15 mouse cellular contexts compared by ENCODE assay signal in the genomic region with DNA sequence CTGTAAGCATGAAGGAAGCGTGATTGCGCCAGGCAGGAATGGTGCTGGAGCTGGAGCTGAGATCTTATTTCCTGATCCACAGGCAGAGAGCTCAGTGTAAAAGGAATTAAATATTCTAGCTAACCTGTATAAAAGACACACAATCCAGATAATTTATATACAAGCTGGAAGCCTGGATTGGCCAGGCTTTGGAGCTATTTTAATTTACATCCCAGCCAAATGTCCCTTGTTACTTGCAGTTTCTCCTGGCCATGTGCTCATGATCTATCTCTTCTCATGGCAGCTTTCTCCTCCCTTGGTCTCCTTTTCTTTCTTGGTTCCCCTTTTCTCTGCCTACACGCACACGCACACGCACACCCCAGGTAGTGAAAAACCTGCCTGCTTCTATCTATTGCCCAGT.
"Had no signal": no experiment of that assay in that cellular context is flagged by ENCODE, and none has a peak within 500 bp of the region (broad histone marks: within the 10 kb centered on the region; RNA-seq: fewer than 3 reads in every experiment).

No protein-coding gene starts in this region.

- H3K4me1 ChIP-seq: lung, embryonic 15.5 days; neural tube, embryonic 12.5 days had no signal

- H3K27ac ChIP-seq: lung, embryonic 15.5 days; midbrain, embryonic 10.5 days; midbrain, embryonic 12.5 days; neural tube, embryonic 12.5 days; stomach, embryonic 15.5 days; stomach, postnatal 0 days had no signal

- H3K9me3 ChIP-seq: lung, embryonic 15.5 days; midbrain, embryonic 10.5 days; midbrain, embryonic 12.5 days; neural tube, embryonic 12.5 days; stomach, embryonic 15.5 days had no signal

- H3K4me3 ChIP-seq: lung, embryonic 15.5 days; midbrain, embryonic 10.5 days; midbrain, embryonic 12.5 days; neural tube, embryonic 12.5 days; stomach, embryonic 15.5 days had no signal

- ATAC-seq: lung, postnatal 0 days had no signal

- H3K36me3 ChIP-seq: lung, embryonic 15.5 days; midbrain, embryonic 10.5 days; midbrain, embryonic 12.5 days; neural tube, embryonic 12.5 days; stomach, embryonic 15.5 days had no signal

- H3K4me2 ChIP-seq: lung, embryonic 15.5 days; midbrain, embryonic 12.5 days; neural tube, embryonic 12.5 days; stomach, embryonic 15.5 days had no signal

- H3K27me3 ChIP-seq: lung, embryonic 15.5 days; midbrain, embryonic 12.5 days; neural tube, embryonic 12.5 days; stomach, embryonic 15.5 days had no signal

- H3K9ac ChIP-seq: lung, embryonic 15.5 days; midbrain, embryonic 12.5 days; neural tube, embryonic 12.5 days; stomach, embryonic 15.5 days had no signal

- DNase-seq: lung, adult 2 months; lung, postnatal 14 days; lung, postnatal 36 days; midbrain, embryonic 14.5 days; right cerebral cortex, postnatal 14 days; thymus, adult 2 months; thymus, postnatal 25 days; thymus, postnatal 4 days had no signal
